In genomic region chr7:68117981-68118380, GRCm38 (mm10) we compare ENCODE assay signal across 23 mouse cellular contexts.
A peak's percentile ranks its signal among the peaks of the same experiment; 100 is the strongest.
DNase-seq lines count a peak whose midpoint lies in the region; ATAC-seq and TF ChIP-seq lines count a peak whose summit lies in the region.
"Had no signal": no experiment of that assay in that cellular context is flagged by ENCODE, and none has a peak within 500 bp of the region (broad histone marks: within the 10 kb centered on the region; RNA-seq: fewer than 3 reads in every experiment).

No protein-coding gene starts in this region.

- 39% methylated on average over 2 of the region's 2 CpGs for WGBS in hindbrain, embryonic 12.5 days
- WGBS in hindbrain, postnatal 0 days: 51% methylated on average over 2 of the region's 2 CpGs
- WGBS in midbrain, embryonic 10.5 days: 43% methylated on average over 2 of the region's 2 CpGs
- 46% methylated on average over 2 of the region's 2 CpGs for WGBS in midbrain, embryonic 14.5 days

- peaks cover 4% of the 10 kb centered on the region; the same call in 1 of the 2 replicates for H3K36me3 ChIP-seq in hindbrain, embryonic 12.5 days
- H3K36me3 ChIP-seq in hindbrain, postnatal 0 days (ENCODE audit: insufficient read depth, low read length): no peaks in the 10 kb centered on the region
- H3K36me3 ChIP-seq in midbrain, embryonic 10.5 days: peaks cover 8% of the 10 kb centered on the region
- H3K36me3 ChIP-seq in midbrain, embryonic 14.5 days (ENCODE audit: control insufficient read depth, insufficient read depth, low read length): no peaks in the 10 kb centered on the region
- H3K36me3 ChIP-seq: intestine, embryonic 15.5 days had no signal

- peak overlapping the region; percentile 30 for H3K27ac ChIP-seq in hindbrain, embryonic 12.5 days
- H3K27ac ChIP-seq in hindbrain, postnatal 0 days: no peak overlapping the region
- peak overlapping the region; percentile 28; the same call in 1 of the 2 replicates for H3K27ac ChIP-seq in midbrain, embryonic 10.5 days (replicated peaks)
- H3K27ac ChIP-seq in midbrain, embryonic 14.5 days (replicated peaks; ENCODE audit: low read depth, low read length): no peak overlapping the region
- H3K27ac ChIP-seq: heart, embryonic 13.5 days; hindbrain, embryonic 14.5 days; intestine, embryonic 15.5 days had no signal

- no peak overlapping the region for H3K4me2 ChIP-seq in hindbrain, embryonic 12.5 days (replicated peaks)
- H3K4me2 ChIP-seq in hindbrain, postnatal 0 days (ENCODE audit: low read depth, low read length): no peak overlapping the region
- no peak overlapping the region for H3K4me2 ChIP-seq in midbrain, embryonic 14.5 days (ENCODE audit: low read length)
- H3K4me2 ChIP-seq: heart, embryonic 13.5 days; hindbrain, embryonic 14.5 days; intestine, embryonic 15.5 days had no signal

- H3K4me3 ChIP-seq in hindbrain, embryonic 12.5 days: no peak overlapping the region
- H3K4me3 ChIP-seq in hindbrain, postnatal 0 days (ENCODE audit: low read length): no peak overlapping the region
- H3K4me3 ChIP-seq in midbrain, embryonic 10.5 days: no peak overlapping the region
- no peak overlapping the region for H3K4me3 ChIP-seq in midbrain, embryonic 14.5 days (replicated peaks; ENCODE audit: low read depth, low read length)
- H3K4me3 ChIP-seq: heart, embryonic 13.5 days; intestine, embryonic 15.5 days; myocyte had no signal

- H3K27me3 ChIP-seq in hindbrain, embryonic 12.5 days: no peaks in the 10 kb centered on the region
- H3K27me3 ChIP-seq in hindbrain, postnatal 0 days (ENCODE audit: insufficient read depth, low read length): no peaks in the 10 kb centered on the region
- no peaks in the 10 kb centered on the region for H3K27me3 ChIP-seq in midbrain, embryonic 10.5 days (ENCODE audit: low read depth, poor library complexity, severe bottlenecking)
- no peaks in the 10 kb centered on the region for H3K27me3 ChIP-seq in midbrain, embryonic 14.5 days (ENCODE audit: control insufficient read depth, insufficient read depth, low read length)
- H3K27me3 ChIP-seq: heart, embryonic 13.5 days; intestine, embryonic 15.5 days; Patski had no signal

- no peak for DNase-seq in hindbrain, postnatal 0 days (ENCODE audit: low spot score)
- DNase-seq in midbrain, embryonic 10.5 days (ENCODE audit: low spot score): no peak
- DNase-seq in midbrain, embryonic 14.5 days: no peak
- DNase-seq in forelimb bud, embryonic 11.5 days (ENCODE audit: low read depth, low spot score): peak; percentile 52
- DNase-seq in retina, embryonic 14.5 days (ENCODE audit: low spot score): peak; percentile 62
- no peak for DNase-seq in gastrocnemius, adult 18-20 months (ENCODE audit: low spot score)
- DNase-seq in gastrocnemius, postnatal 25 days: no peak
- DNase-seq: adrenal gland, adult 2 months; cerebellum, adult 8-10 months; cerebellum, postnatal 36 days; gastrocnemius, postnatal 10 days; heart, adult 18-20 months; heart, postnatal 14 days; kidney, postnatal 14 days; lung, postnatal 4 days; right cerebral cortex, postnatal 25 days had no signal

- no peaks in the 10 kb centered on the region for H3K9me3 ChIP-seq in hindbrain, embryonic 12.5 days (replicated peaks)
- no peaks in the 10 kb centered on the region for H3K9me3 ChIP-seq in hindbrain, postnatal 0 days (ENCODE audit: low read length)
- H3K9me3 ChIP-seq in midbrain, embryonic 10.5 days (replicated peaks): no peaks in the 10 kb centered on the region
- H3K9me3 ChIP-seq in midbrain, embryonic 14.5 days (ENCODE audit: control insufficient read depth, low read length): no peaks in the 10 kb centered on the region
- H3K9me3 ChIP-seq: heart, embryonic 13.5 days; intestine, embryonic 15.5 days had no signal

- peaks cover 30% of the 10 kb centered on the region for H3K4me1 ChIP-seq in hindbrain, embryonic 12.5 days
- H3K4me1 ChIP-seq in hindbrain, postnatal 0 days (ENCODE audit: insufficient read depth, low read length): no peaks in the 10 kb centered on the region
- peaks cover 51% of the 10 kb centered on the region for H3K4me1 ChIP-seq in midbrain, embryonic 10.5 days
- H3K4me1 ChIP-seq in midbrain, embryonic 14.5 days (ENCODE audit: control insufficient read depth, insufficient read depth, low read length): no peaks in the 10 kb centered on the region

- no peak for ATAC-seq in hindbrain, embryonic 12.5 days (ENCODE audit: low FRiP score)
- ATAC-seq in hindbrain, postnatal 0 days: no peak
- ATAC-seq in midbrain, embryonic 14.5 days (ENCODE audit: low FRiP score, low TSS enrichment): no peak
- ATAC-seq: intestine, embryonic 15.5 days; midbrain, embryonic 16.5 days; Patski had no signal

- no peak overlapping the region for H3K9ac ChIP-seq in hindbrain, embryonic 12.5 days
- no peak overlapping the region for H3K9ac ChIP-seq in hindbrain, postnatal 0 days (replicated peaks; ENCODE audit: low read length)
- H3K9ac ChIP-seq in midbrain, embryonic 14.5 days (replicated peaks; ENCODE audit: low read length): no peak overlapping the region
- H3K9ac ChIP-seq: heart, embryonic 13.5 days; hindbrain, embryonic 14.5 days; intestine, embryonic 15.5 days had no signal

- no peak for TF ChIP-seq CTCF in hindbrain, postnatal 0 days (IDR thresholded peaks at IDR 0.05; ENCODE audit: low read depth)

Comparison
In these comparisons a context has a peak if more than half of its experiments do, and no peak if none do; other contexts are left out.
1. H3K27ac ChIP-seq: peak in hindbrain, embryonic 12.5 days (single experiment) and midbrain, embryonic 10.5 days (single experiment); none in hindbrain, postnatal 0 days (single experiment) and midbrain, embryonic 14.5 days (single experiment).
2. DNase-seq: peak in forelimb bud, embryonic 11.5 days (single experiment) and retina, embryonic 14.5 days (single experiment); none in hindbrain, postnatal 0 days (single experiment), midbrain, embryonic 10.5 days (single experiment), midbrain, embryonic 14.5 days (single experiment), gastrocnemius, adult 18-20 months (single experiment) and gastrocnemius, postnatal 25 days (single experiment).